Mouse (Mus musculus) left cerebral cortex, postnatal 36 days (tissue): Measurements from ENCODE around the gene En1. TPM values are rescaled to one million over a fixed set of nuclear protein-coding genes. Genes with fewer than 3 reads are reported as not detected.

ENCODE experiments used
- DNase-seq, 2 experiments: peaks; one replicate each; pipeline ENCODE4 v3.0.0; 2021 to 2022; ENCODE audit warnings: low spot score in 2 of 2, mixed read lengths in 1 of 2
- intact Hi-C: fragments of 180-260 bp; cut with DNase I; formaldehyde crosslinking; loops from one replicate; pipeline ENCODE4 v1.15.1; 2025
- total RNA-seq, 2 experiments: library from RNA; stranded (reverse); gene quantifications; 2 replicates each; pipeline ENCODE4 v1.2.3; 2021

Gene En1
- total RNA-seq, 2 experiments from 2014 or later, result not detected

DNA sequence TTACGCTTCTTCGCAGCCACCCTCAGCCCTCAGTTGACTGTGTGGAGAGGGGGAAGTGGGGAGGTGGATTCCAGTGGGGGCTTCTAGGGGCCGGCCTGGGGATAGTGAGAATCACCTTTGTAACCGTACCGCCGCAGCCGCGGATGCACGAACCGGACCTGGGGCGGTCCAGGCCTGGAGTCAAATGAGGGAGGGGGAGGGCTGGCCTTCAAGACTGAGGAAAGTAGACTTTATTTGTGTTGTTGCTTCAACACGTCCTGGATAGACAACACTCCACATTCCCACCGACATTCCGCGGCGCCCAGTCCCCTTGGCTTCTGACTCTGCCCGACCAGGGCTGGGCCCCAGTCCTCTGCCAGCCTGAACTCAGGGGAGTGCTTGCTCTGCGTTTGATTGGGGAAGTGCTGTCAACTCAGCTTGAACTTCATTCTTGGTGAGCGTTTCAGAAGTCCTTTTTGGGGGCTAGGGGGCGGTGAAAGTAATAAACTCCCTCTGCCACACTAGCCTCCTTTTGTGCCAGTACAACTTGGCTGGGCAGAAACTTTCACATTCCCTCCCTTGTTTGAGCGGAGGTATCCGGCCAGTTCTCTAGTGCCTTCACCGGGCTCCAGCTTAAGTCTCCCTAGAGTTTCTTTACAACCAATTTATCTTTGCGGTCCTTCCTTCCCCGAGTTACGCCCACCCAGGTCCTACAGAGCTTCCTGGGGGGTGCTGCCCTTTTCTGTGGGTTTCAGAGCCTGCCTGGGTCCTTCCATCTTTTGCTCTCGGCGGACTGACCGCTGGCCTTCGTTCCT lies 12.3 kb downstream of the En1 start:
- intact Hi-C loops, result no loop called here
- no peak for DNase-seq

DNA sequence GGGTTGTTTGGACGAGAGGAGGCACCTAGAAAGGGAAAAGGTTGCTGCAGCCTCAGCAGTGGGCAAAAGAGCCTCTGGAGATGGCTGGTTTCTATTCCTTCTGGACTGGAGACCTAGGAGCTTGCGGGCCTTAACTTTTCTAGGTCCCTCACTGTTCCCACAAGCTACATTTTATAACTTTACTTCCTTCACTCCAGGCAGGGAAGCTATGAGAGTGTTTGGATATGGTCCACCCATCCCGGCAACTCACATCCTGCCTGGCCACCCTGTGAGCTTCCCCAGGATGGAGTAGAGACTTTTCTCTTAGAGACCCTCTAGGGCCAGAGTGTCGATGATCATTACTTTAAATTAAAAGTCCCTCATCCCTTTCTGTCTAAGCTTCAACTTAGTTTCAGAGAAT lies 13.3 kb downstream of the En1 start:
- DNase-seq, result no peak
- intact Hi-C loops, result no loop called here

DNA sequence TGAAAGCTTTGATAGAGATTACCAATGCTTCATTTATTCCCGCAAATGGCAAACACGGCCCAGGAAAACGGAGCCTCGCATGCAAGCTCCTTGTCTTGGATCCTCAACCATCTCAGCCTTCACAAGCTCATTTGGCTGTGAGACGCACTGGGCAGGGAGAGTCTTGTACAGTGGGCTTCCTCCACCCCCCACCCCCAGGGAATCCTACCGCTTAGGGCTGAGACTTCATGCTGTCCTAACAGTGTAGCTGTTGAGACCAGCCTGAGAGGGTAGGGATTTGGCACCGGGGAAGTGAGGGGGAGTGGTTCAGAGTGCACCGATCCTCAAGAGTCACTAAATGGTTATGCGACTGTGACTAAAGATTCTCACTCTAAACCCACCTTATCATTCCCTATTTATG lies 13.7 kb downstream of the En1 start:
- no peak for DNase-seq
- intact Hi-C loops, result no loop called here

DNA sequence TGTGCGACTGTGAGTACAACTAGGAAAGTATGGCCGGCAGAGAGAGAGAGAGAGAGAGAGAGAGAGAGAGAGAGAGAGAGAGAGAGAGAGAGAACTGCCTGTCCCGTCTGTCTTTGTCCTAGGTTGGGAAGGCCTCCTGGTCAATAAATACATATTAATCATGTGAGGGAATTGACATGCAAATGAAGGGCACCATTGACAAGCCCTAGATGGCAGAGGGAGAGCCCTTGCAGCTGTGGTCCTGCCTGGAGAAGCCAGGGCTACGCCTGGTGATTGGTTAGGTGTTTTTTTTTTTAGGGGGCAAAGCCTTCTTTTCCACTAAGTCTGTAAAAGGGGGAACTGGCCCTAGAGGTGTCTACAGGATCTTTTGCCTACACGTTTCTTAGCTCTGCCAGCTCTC lies 19.2 kb downstream of the En1 start:
- no peak for DNase-seq
- intact Hi-C loops, result no loop called here

DNA sequence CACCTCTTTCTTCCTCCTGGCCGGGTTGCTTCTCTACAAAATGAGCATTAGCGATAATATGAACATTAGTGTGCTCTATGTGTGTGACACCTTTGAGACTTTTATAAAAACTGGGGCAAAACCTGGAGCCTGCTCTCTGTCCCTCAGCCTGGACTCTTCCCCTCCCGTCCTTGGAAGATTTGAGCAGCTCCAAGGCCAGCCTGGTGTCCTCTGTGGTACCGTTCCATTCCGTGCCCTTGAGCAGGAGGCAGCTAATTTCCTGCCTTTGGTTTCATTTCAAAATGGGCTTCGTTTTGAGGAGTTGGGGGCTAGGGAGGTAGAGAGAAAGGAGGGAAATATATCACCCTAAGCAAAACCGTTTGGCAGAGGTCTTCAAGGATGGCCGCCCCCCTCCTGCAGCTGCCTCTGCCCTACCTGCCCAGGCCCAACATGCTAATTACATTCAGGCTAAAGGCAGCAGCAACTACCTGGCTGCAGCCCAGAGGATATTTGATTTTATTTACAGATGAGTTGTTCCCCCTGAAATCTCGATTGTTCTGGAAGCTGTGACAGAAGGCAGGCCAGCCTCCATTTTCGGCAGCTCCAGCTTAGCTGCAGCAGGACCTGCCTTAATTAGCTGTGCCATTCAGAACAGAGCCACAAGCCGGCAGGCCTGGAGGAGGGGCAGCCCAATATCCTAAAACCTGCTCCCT lies 24.9 kb downstream of the En1 start:
- no peak for DNase-seq
- intact Hi-C loops, result no loop called here

DNA sequence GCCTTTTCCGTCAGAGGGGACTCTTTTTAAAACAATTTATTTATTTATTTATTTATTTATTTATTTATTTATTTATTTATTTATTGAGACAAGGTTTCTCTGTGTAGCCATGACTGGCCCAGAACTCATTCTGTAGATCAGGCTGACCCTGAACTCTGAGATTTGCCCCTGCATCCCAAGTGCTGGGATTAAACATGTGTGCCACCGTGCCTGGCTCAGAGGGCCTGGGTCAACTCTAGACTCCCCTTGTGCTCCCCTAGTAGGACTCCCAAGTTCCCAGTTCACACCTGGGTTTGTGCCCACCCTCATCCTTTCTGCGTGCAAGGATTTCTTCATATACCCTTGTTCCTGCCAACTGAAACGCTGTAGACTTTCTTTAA lies 25.4 kb downstream of the En1 start:
- intact Hi-C loops, result no loop called here
- DNase-seq, result no peak

DNA sequence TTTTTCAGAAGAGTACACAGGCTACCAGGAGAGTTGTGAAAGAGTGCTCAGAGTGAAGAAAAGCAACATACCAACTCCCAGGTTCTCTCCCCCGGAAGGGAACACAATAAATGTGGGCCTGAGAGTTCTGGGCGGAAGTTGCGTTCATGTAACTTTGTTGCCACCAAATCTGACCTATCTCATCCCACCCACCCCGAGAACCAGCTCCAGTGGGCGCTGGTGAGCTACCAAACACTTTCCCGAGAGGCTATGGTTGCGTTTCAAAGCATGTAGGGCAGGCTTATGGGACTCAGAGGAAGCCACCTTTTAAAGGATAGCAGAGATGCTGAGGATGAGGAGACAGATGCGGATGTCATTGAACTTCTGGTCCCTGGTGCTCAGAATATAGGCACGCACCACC lies 26.6 kb downstream of the En1 start:
- intact Hi-C loops, result no loop called here
- no peak for DNase-seq

DNA sequence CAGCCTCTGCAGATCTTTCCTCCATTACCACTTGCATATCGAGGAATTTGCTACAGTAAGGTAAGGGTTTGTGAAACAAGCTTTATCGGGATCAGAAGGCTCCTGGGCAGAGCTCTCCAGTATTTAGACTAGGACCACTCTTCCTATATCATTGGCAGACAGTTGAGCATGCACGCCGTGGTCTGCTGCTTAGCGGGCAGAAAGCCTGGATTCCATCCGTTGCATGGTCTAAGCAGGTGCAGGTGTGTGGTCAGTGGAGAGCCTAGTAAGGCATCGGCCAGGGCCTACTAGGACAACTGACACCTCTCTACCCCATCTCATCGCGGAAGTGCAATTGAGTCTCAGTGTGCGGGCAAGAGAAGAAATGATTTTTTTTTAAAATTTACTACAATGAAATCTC lies 41.2 kb downstream of the En1 start:
- intact Hi-C loops, result no loop called here
- DNase-seq, result no peak

DNA sequence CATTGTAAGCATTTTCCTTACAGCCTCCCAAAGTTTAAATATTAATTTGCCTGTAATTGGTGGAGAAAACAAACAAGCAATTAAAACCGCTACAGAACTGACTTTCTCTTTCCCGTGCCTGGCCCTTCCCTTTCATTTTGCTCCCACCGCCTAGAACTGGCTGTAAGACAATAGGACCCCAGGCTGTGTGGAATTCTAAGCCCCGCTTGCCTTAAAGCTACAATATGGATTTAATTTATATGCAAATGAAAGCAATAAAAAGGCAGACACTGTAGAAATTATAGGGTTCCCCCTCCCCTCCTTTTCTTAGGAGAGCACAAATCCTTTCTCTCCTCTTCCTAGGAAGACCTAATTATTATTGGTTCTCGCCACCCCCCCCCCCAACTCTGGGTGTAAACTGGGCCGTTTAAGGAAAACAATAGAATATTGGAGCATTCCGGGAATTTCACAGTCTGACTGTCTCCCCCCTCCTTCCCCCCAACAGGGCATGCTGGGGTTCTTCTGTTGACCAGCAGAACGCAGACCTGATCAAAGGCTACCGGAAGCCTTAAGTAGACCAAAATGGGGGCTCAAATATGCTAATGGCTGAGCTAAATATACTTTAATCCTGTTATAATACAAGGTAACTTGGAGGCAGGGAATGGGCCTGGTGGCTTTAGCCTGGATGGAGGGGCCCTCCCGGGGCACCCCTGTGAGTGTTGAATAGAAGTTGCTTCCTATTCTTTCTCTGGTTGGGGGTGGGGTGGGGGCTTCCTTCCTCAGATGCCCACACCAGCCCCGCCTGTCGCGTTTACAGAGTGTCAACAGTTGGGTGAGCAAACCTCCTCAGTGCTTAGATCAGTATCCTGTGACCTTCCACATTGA lies 41.9 kb downstream of the En1 start:
- DNase-seq, result no peak
- intact Hi-C loops, result no loop called here

DNA sequence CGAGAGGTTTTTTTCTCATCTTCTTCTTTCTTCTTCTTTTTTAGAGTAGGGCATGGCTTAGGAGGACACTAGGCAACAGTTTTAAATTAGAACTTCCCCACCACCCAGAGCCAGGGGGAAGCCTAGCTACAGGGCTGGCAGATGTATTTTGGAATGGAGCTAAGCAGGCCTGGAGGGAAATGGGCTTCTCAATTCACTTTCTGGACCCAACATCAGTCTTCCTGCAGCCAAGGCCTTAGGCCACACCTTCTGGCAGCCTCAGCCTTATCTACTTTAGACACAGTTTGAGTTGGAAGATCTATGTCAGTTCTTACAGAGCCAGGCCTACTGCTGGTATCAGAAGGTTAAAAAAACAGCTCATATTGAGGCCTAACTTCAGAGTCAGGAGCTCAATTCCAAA lies 42.5 kb downstream of the En1 start:
- intact Hi-C loops, result no loop called here
- no peak for DNase-seq

DNA sequence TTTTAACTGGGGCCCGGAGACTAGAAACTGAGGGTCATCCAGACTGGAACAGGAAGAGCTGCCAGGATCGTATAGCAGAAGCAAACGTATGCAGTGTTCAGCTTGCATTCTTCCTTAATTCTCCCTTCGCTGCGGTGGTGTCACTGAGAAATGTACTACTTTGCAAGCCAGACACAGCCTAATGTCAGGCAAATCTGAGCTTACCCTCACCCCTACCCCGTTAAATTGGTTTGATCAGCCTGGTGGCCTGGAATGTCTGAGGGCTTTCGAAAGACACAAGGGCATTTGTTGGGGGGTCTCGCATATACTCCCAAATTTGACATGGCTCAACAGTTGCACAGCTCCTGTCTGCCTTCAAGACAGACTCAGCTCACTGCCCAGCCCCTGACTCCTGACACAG lies 47.9 kb downstream of the En1 start:
- intact Hi-C loops, result no loop called here
- no peak for DNase-seq

DNA sequence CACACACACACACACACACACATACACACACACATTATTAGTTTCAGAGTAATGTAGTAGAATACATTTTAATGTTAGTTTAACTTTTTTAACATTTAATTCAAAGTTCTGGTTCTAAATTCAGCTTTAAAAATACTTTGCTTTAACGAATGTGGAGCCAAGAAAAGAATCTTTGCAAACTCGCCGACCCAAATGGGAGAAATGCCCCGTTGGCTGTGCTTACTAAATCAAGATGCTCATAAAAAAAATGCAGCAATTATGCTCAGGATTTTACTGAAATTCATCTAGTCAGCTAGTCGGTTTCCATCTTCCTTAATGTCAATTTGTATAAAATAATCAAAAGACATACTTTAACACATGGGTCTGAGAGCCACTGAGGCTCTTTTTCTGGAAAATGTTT lies 49.8 kb downstream of the En1 start:
- no peak for DNase-seq
- intact Hi-C loops, result no loop called here

DNA sequence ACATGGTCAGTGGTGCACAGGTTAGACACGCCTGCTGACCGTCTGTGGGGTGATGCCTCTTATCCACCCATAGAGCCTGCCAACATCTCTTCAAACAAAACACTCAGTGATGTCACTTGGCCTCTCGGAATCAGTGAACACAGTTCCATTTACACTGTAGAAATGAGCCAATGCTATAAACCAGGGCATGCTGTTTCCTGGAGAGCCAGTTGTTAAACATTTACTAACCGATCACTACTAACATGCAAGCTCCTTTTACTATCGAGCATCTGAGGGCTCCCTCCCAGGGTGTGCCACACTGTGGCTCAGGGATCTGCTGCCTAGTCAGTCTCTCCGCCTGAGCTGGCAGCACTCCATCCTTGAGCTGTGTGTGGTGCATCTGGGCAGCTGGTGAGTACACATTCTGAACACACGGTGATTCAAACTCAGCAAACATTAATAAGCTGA lies 52.8 kb downstream of the En1 start:
- intact Hi-C loops, result no loop called here
- DNase-seq, result peak; percentile 10 to 31

Other genes starting within 250 kb of the En1 start
- gene Marco, start 97.4 kb upstream of the En1 start, total RNA-seq, result not detected